ENCODE assay signal across 23 mouse cellular contexts in the genomic region with DNA sequence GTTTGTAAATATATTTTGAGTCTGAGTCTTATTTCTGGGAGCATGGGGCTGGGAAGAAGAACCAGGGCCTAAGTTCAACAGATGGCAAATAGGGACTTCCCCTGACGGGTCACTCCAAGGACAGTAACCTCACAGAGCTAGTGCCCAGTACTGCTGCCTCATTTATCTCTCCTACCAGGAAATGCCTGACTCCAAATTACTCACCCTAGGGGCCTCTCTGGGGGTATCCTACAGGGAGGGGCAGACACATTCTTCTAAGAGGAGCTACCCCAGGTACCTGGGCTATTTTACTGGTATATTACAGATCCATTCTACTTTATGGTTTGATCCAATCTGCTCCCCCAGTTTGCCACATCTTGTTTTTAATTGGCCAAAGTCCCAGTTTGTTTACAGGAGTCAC. TPM values are rescaled to one million over a fixed set of nuclear protein-coding genes. Genes with fewer than 3 reads are reported as not detected.
DNase-seq lines count a peak whose midpoint lies in the region; ATAC-seq and TF ChIP-seq lines count a peak whose summit lies in the region.
"Had no signal": no experiment of that assay in that cellular context is flagged by ENCODE, and none has a peak within 500 bp of the region (broad histone marks: within the 10 kb centered on the region; RNA-seq: fewer than 3 reads in every experiment).

No protein-coding gene starts in this region.

- H3K9ac ChIP-seq in heart, adult 2 months (ENCODE audit: low read depth, low read length) = no peak overlapping the region
- H3K9ac ChIP-seq in heart, embryonic 12.5 days = peak overlapping the region; percentile 10; the same call in 1 of the 2 replicates
- no peak overlapping the region for H3K9ac ChIP-seq in intestine, embryonic 16.5 days (ENCODE audit: low read depth, low read length)
- H3K9ac ChIP-seq in intestine, embryonic 15.5 days = no peak overlapping the region
- H3K9ac ChIP-seq: embryonic facial prominence, embryonic 13.5 days; embryonic facial prominence, embryonic 15.5 days; forebrain, embryonic 12.5 days had no signal

- H3K4me1 ChIP-seq in heart, adult 2 months (ENCODE audit: control insufficient read depth, insufficient read depth, low read length) = no peaks in the 10 kb centered on the region
- peaks cover 46% of the 10 kb centered on the region for H3K4me1 ChIP-seq in heart, embryonic 12.5 days (replicated peaks)
- H3K4me1 ChIP-seq in intestine, embryonic 16.5 days (ENCODE audit: control insufficient read depth, insufficient read depth, low read length) = peaks cover 16% of the 10 kb centered on the region; the same call in 1 of the 2 replicates
- H3K4me1 ChIP-seq in intestine, embryonic 15.5 days (replicated peaks) = peaks cover 13% of the 10 kb centered on the region; the same call in 1 of the 2 replicates

- intact Hi-C loops in heart, adult 2 months (cut with DNase I) = no loop called here

- DNase-seq in adrenal gland, adult 2 months = peak; percentile 51
- no peak for DNase-seq in adrenal gland, postnatal 4 days (ENCODE audit: low spot score in 2 of 2)
- peak; percentile 78 for DNase-seq in heart, adult 11 months
- no peak for DNase-seq in heart, adult 2 months
- DNase-seq in heart, adult 8-10 months (ENCODE audit: low spot score) = no peak
- DNase-seq: adrenal gland, adult 8-10 months; cerebellum, adult 11 months; cerebellum, adult 18-20 months; cerebellum, adult 8-10 months; cerebellum, adult 9-11 months; cerebellum, postnatal 14 days; cerebellum, postnatal 36 days; embryo, embryonic 11 days had no signal

- no peak overlapping the region for H3K4me3 ChIP-seq in heart, adult 2 months
- no peak overlapping the region for H3K4me3 ChIP-seq in heart, embryonic 12.5 days
- no peak overlapping the region for H3K4me3 ChIP-seq in intestine, embryonic 16.5 days (ENCODE audit: low read length)
- H3K4me3 ChIP-seq in intestine, embryonic 15.5 days (replicated peaks) = no peak overlapping the region
- H3K4me3 ChIP-seq: embryonic facial prominence, embryonic 13.5 days; embryonic facial prominence, embryonic 15.5 days; erythroblast, embryonic 14.5 days; forebrain, embryonic 10.5 days; forebrain, embryonic 12.5 days had no signal

- TF ChIP-seq CTCF in heart, adult 2 months (IDR thresholded peaks at IDR 0.05) = no peak

- WGBS in heart, adult 2 months = 37% methylated on average over 1 of the region's 1 CpGs
- WGBS in heart, embryonic 12.5 days = 22% methylated on average over 1 of the region's 1 CpGs
- WGBS in intestine, embryonic 16.5 days = 50% methylated on average over 1 of the region's 1 CpGs
- 17% methylated on average over 1 of the region's 1 CpGs for WGBS in intestine, embryonic 15.5 days

- no peak; the same call in 1 of the 2 replicates for ATAC-seq in heart, embryonic 12.5 days (ENCODE audit: insufficient number of reproducible peaks, low FRiP score)
- ATAC-seq in intestine, embryonic 16.5 days = peak; percentile 22; the same call in 1 of the 2 replicates
- no peak for ATAC-seq in intestine, embryonic 15.5 days
- ATAC-seq: forebrain, embryonic 14.5 days; forebrain, embryonic 16.5 days had no signal

- no peak overlapping the region for H3K27ac ChIP-seq in heart, adult 2 months
- H3K27ac ChIP-seq in heart, embryonic 12.5 days (ENCODE audit: poor library complexity, severe bottlenecking) = peak overlapping the region; percentile 6; the same call in 1 of the 2 replicates
- H3K27ac ChIP-seq in intestine, embryonic 16.5 days (ENCODE audit: low read length) = no peak overlapping the region
- H3K27ac ChIP-seq in intestine, embryonic 15.5 days = no peak overlapping the region
- H3K27ac ChIP-seq: embryonic facial prominence, embryonic 13.5 days; embryonic facial prominence, embryonic 15.5 days; forebrain, embryonic 10.5 days; forebrain, embryonic 12.5 days had no signal

- no peaks in the 10 kb centered on the region for H3K9me3 ChIP-seq in heart, embryonic 12.5 days (replicated peaks)
- H3K9me3 ChIP-seq in intestine, embryonic 16.5 days (ENCODE audit: control insufficient read depth, low read length) = no peaks in the 10 kb centered on the region
- no peaks in the 10 kb centered on the region for H3K9me3 ChIP-seq in intestine, embryonic 15.5 days
- H3K9me3 ChIP-seq: embryonic facial prominence, embryonic 13.5 days; embryonic facial prominence, embryonic 15.5 days; forebrain, embryonic 10.5 days; forebrain, embryonic 12.5 days had no signal

- H3K4me2 ChIP-seq in heart, embryonic 12.5 days = no peak overlapping the region
- no peak overlapping the region for H3K4me2 ChIP-seq in intestine, embryonic 16.5 days (ENCODE audit: low read depth, low read length)
- H3K4me2 ChIP-seq in intestine, embryonic 15.5 days (replicated peaks) = no peak overlapping the region
- H3K4me2 ChIP-seq: embryonic facial prominence, embryonic 13.5 days; embryonic facial prominence, embryonic 15.5 days; forebrain, embryonic 12.5 days had no signal

- TF ChIP-seq POLR2A in heart, adult 2 months (IDR thresholded peaks at IDR 0.05; ENCODE audit: insufficient read depth, low read depth, low read length) = no peak

- no peaks in the 10 kb centered on the region for H3K79me2 ChIP-seq in heart, adult 2 months (replicated peaks; ENCODE audit: control insufficient read depth, insufficient read depth, low read length)

- H3K27me3 ChIP-seq in heart, adult 2 months (ENCODE audit: control insufficient read depth, insufficient read depth, low read length) = no peaks in the 10 kb centered on the region
- H3K27me3 ChIP-seq in heart, embryonic 12.5 days (replicated peaks) = no peaks in the 10 kb centered on the region
- no peaks in the 10 kb centered on the region for H3K27me3 ChIP-seq in intestine, embryonic 16.5 days (replicated peaks; ENCODE audit: control insufficient read depth, insufficient read depth, low read length)
- H3K27me3 ChIP-seq in intestine, embryonic 15.5 days (replicated peaks) = no peaks in the 10 kb centered on the region
- H3K27me3 ChIP-seq: embryonic facial prominence, embryonic 13.5 days; embryonic facial prominence, embryonic 15.5 days had no signal

- TF ChIP-seq EP300 in heart, adult 2 months (IDR thresholded peaks at IDR 0.05; ENCODE audit: insufficient read depth, low read depth, low read length) = no peak

- H3K36me3 ChIP-seq in heart, adult 2 months (ENCODE audit: control insufficient read depth, insufficient read depth, low read length) = no peaks in the 10 kb centered on the region
- H3K36me3 ChIP-seq in heart, embryonic 12.5 days = 0 out of 2 replicates have a peak, but pooled peaks cover 2% of the 10 kb centered on the region
- H3K36me3 ChIP-seq in intestine, embryonic 16.5 days (ENCODE audit: control insufficient read depth, insufficient read depth, low read length) = no peaks in the 10 kb centered on the region
- H3K36me3 ChIP-seq in intestine, embryonic 15.5 days = no peaks in the 10 kb centered on the region
- H3K36me3 ChIP-seq: embryonic facial prominence, embryonic 15.5 days; forebrain, embryonic 12.5 days had no signal

RNA-seq across cellular contexts. Expression of a gene that starts 7.5 kb away (rescaled TPM):
- total RNA-seq in adrenal gland, adult 2 months (2021) = 100 to 1,000 TPM; 314 to 605 TPM
- polyA plus RNA-seq in adrenal gland, adult 2 months (2012; rRNA removed) = 408 and 447 TPM in 2 replicates
- total RNA-seq in adrenal gland, postnatal 4 days (2021) = 100 to 1,000 TPM; 463 to 511 TPM
- 10 to 100 TPM in 1 of 2 experiments, 1 to 10 TPM in 1; 9.3 to 11.9 TPM for total RNA-seq in heart, adult 2 months (2021)
- 26.7 and 27.8 TPM in 2 replicates for polyA plus RNA-seq in heart, adult 2 months (2012; rRNA removed)
- 433 and 441 TPM in 2 replicates for polyA plus RNA-seq in heart, embryonic 12.5 days (2016; fragmentation: Nextera tagmentation; extraction: Ambion mirVana)
- 10 to 100 TPM; 12.0 to 15.8 (median 13.6) TPM for total RNA-seq in heart, adult 8-10 months (2022)
- polyA plus RNA-seq in intestine, embryonic 16.5 days (2015; fragmentation: Nextera tagmentation; extraction: Ambion mirVana) = 333 and 353 TPM in 2 replicates
- polyA plus RNA-seq in intestine, embryonic 15.5 days (2015; fragmentation: Nextera tagmentation; extraction: Ambion mirVana) = 360 and 449 TPM in 2 replicates
- polyA plus RNA-seq: erythroblast, embryonic 14.5 days had no signal

Comparison
In these comparisons a context has a peak if more than half of its experiments do, and no peak if none do; other contexts are left out.
1. DNase-seq: peak in adrenal gland, adult 2 months (single experiment) and heart, adult 11 months (single experiment); none in adrenal gland, postnatal 4 days (0 of 2), heart, adult 2 months (0 of 2) and heart, adult 8-10 months (single experiment).
2. RNA of a gene that starts 7.5 kb away (polyA plus RNA-seq): 360 to 449 TPM in intestine, embryonic 15.5 days, 408 to 447 TPM in adrenal gland, adult 2 months, 433 to 441 TPM in heart, embryonic 12.5 days and 333 to 353 TPM in intestine, embryonic 16.5 days; 26.7 to 27.8 TPM in heart, adult 2 months; every median in the first group is over 10 times any median in the second.